Mouse (Mus musculus) thymus, adult 2 months (tissue): ENCODE measurements at regions not wholly inside any gene's neighbourhood (a gene's known extent, or its start where the extent isn't known, plus 50 kb on each side); places are given as distances from the start of the nearest gene placed in this dataset.
A peak's percentile ranks its signal among the peaks of the same experiment; 100 is the strongest.

Experiments
- DNase-seq: peaks from one replicate; pipeline ENCODE4 v3.0.0; 2021
- H3K27ac ChIP-seq: fragments of 200-500 bp; 2 replicates; pipeline ENCODE4 v1.5.1; 2012; ENCODE audit warnings: low read length, control low read depth; ENCODE audit not compliant: control insufficient read depth, insufficient read depth
- H3K27me3 ChIP-seq: fragments of 200-500 bp; 2 replicates; pipeline ENCODE4 v1.6.1; 2012; ENCODE audit warnings: mild to moderate bottlenecking, low read length, moderate library complexity, mixed read lengths; ENCODE audit not compliant: control insufficient read depth, insufficient read depth
- H3K36me3 ChIP-seq: fragments of 200-500 bp; 2 replicates; pipeline ENCODE4 v1.6.1; 2012; ENCODE audit warnings: mild to moderate bottlenecking, low read length, moderate library complexity; ENCODE audit not compliant: control insufficient read depth, insufficient read depth
- H3K4me1 ChIP-seq: fragments of 200-500 bp; replicated peaks from 2 replicates; pipeline ENCODE4 v1.6.1; 2012; ENCODE audit warnings: low read length; ENCODE audit not compliant: control insufficient read depth, insufficient read depth
- H3K4me3 ChIP-seq: fragments of 200-500 bp; 2 replicates; pipeline ENCODE4 v1.5.1; 2012; ENCODE audit warnings: mild to moderate bottlenecking, low read length, control low read depth, moderate library complexity; ENCODE audit not compliant: control insufficient read depth, insufficient read depth
- CTCF ChIP-seq: fragments of 200-500 bp; IDR thresholded peaks from 2 replicates; pipeline ENCODE4 v1.5.1; 2012; ENCODE audit warnings: mild to moderate bottlenecking, control low read depth, low read length, moderate library complexity, borderline replicate concordance; ENCODE audit not compliant: control insufficient read depth, poor library complexity, insufficient read depth; ENCODE audit errors: extremely low read depth
- POLR2A ChIP-seq: fragments of 200-500 bp; IDR thresholded peaks from 2 replicates; pipeline ENCODE4 v1.6.1; 2012; ENCODE audit warnings: mild to moderate bottlenecking, low read length, control low read depth, moderate library complexity; ENCODE audit not compliant: control insufficient read depth, poor library complexity, insufficient read depth; ENCODE audit errors: extremely low read depth
- WGBS: fragments of 180-500 bp; shearing (Covaris S2); methylation state at CpG from one replicate; pipeline ENCODE4 v1.1.7; 2018; 5-methylcytosine and 5-hydroxymethylcytosine counted together

DNA sequence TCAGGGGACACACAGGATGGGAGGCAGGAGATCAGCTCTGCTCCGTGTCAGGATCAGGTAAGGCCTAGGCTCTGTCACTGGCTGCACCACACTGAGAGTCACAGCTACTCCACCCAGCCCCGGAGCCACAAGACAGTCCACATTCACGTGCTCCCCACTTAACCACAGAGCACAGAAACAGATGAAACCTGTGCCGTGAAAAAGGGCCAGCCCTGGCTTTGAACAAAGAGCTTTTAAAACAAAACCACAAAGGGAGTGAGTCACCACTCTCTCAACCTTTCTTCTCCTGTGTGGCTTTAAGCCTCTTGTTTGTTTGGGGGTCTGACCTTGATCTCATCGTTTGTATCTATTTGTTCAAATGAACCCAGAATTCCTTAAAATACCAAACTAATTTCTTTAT, 150.6 kb downstream of the Klf5 start:
- H3K4me3 ChIP-seq = no peak overlapping the region
- no peak for TF ChIP-seq CTCF
- TF ChIP-seq POLR2A = no peak
- peaks cover 2% of the 10 kb centered on the region; the same call in 1 of the 2 replicates for H3K4me1 ChIP-seq
- no peak overlapping the region for H3K27ac ChIP-seq
- H3K27me3 ChIP-seq = no peaks in the 10 kb centered on the region
- 3% methylated on average over 5 of the region's 5 CpGs for WGBS
- H3K36me3 ChIP-seq = no peaks in the 10 kb centered on the region
- DNase-seq = peak; percentile 6

DNA sequence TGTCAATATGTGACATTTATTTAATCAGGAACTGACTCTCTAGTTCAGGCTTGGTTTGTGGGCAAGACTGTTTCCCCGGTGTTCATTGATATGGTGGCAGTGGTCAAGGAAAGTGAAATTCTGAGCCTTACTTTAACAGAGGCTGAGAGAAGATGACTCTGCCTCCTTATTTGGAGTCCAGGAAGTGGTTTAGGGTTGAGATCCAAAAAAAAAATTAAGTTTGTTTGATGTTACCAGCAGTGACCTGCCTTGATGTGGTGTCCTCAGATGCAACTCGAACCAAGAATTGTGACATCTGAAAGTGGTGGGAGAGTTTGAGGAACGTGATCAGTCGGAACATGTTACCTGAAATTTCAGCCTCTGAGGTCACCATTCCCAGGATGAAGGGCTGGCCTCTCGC, 151.4 kb downstream of the Klf5 start:
- H3K4me1 ChIP-seq = peaks cover 2% of the 10 kb centered on the region; the same call in 1 of the 2 replicates
- 5% methylated on average over 5 of the region's 5 CpGs for WGBS

DNA sequence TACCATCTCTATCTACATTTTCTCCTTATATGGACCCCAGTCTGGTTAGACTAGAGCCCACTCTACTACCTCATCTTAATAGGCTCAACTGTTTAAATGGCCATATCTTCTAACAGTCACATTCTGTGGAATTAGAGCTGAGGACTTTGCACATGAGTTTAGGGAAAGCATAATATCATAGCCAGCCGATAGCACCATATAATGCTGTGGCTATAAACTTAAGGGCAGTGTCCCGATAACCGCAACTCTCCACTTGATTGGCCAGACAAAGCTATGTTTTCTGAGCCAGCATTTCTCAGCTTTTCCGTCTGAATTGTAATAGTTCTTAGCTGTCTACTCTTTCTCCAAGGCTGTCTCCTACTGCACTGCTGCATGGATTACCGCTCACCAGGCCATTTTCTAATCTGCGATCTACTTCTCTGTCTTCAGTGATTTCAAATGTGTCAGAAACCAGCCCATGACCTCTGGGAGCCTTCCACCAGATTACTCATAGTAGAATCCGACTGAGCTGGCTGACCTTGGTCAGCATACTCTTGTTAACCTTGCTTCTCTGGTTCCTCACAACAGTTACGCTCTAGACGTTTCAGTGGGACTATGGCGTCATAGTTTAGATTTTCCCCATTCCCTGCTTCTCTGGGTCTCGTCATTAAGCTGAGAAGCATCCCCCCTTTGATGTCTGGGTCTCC, 152.8 kb downstream of the Klf5 start:
- Histone ChIP-seq H3K4me3 (no peak overlapping the region), H3K27me3 (no peaks in the 10 kb centered on the region), H3K36me3 (no peaks in the 10 kb centered on the region), H3K27ac (no peak overlapping the region), H3K4me1 (peaks cover 2% of the 10 kb centered on the region; the same call in 1 of the 2 replicates)
- TF ChIP-seq POLR2A = no peak
- TF ChIP-seq CTCF = no peak
- 95% methylated on average over 11 of the region's 11 CpGs for WGBS
- DNase-seq = no peak

More for the DNA sequence above, 151.4 kb downstream of the Klf5 start:
- TF ChIP-seq POLR2A (no peak), CTCF (no peak)
- no peak for DNase-seq
- H3K36me3 ChIP-seq = no peaks in the 10 kb centered on the region
- no peak overlapping the region for H3K27ac ChIP-seq
- no peak overlapping the region for H3K4me3 ChIP-seq
- no peaks in the 10 kb centered on the region for H3K27me3 ChIP-seq

GRCm38 (mm10) chr14:99453916-99454315, 155.4 kb downstream of the Klf5 start:
- H3K4me1 ChIP-seq = peaks cover 2% of the 10 kb centered on the region; the same call in 1 of the 2 replicates
- no peak overlapping the region for H3K4me3 ChIP-seq
- no peaks in the 10 kb centered on the region for H3K27me3 ChIP-seq
- no peak for TF ChIP-seq CTCF
- TF ChIP-seq POLR2A = no peak
- 82% methylated on average over 12 of the region's 12 CpGs for WGBS
- no peak overlapping the region for H3K27ac ChIP-seq
- no peaks in the 10 kb centered on the region for H3K36me3 ChIP-seq
- DNase-seq = no peak

DNA sequence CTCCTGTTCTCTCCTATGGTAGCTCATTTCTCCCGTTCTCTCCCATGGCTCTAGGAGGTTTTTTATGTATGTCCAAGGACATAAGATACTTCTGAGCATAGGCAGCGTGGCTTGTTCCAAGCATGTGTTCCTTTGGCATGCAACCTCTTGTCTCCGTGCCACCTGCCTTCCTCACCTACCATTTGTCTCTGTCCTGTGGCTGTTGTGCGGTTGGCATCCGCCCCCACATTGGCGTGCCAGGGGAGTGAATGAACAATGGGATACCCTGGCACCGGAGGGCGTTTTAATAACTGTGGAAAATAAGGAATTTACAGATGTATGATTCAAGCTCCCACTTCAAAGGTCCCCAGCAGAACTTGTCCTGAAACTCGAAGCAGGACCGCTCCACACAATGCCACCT, 158.1 kb downstream of the Klf5 start:
- Histone ChIP-seq H3K36me3 (no peaks in the 10 kb centered on the region), H3K27ac (no peak overlapping the region), H3K4me3 (no peak overlapping the region), H3K4me1 (no peaks in the 10 kb centered on the region; the same call in 1 of the 2 replicates), H3K27me3 (no peaks in the 10 kb centered on the region)
- no peak for TF ChIP-seq POLR2A
- TF ChIP-seq CTCF = no peak
- DNase-seq = no peak
- WGBS = 95% methylated on average over 10 of the region's 10 CpGs

- Histone ChIP-seq H3K27ac (no peak overlapping the region), H3K4me1 (no peaks in the 10 kb centered on the region; the same call in 1 of the 2 replicates), H3K4me3 (no peak overlapping the region), H3K27me3 (no peaks in the 10 kb centered on the region), H3K36me3 (no peaks in the 10 kb centered on the region)
- no peak for TF ChIP-seq POLR2A
- TF ChIP-seq CTCF = no peak
- WGBS = 89% methylated on average over 6 of the region's 6 CpGs
- DNase-seq = no peak
Measured at GRCm38 (mm10) chr14:99457573-99457972, 159.1 kb downstream of the Klf5 start.
